Mouse (Mus musculus): Measurements from ENCODE around the gene Cped1. TPM values are rescaled to one million over a fixed set of nuclear protein-coding genes. Genes with fewer than 3 reads are reported as not detected.

Gene Cped1
- polyA plus RNA-seq, 1 experiment from 2014 or later, result 22.5 TPM

DNA sequence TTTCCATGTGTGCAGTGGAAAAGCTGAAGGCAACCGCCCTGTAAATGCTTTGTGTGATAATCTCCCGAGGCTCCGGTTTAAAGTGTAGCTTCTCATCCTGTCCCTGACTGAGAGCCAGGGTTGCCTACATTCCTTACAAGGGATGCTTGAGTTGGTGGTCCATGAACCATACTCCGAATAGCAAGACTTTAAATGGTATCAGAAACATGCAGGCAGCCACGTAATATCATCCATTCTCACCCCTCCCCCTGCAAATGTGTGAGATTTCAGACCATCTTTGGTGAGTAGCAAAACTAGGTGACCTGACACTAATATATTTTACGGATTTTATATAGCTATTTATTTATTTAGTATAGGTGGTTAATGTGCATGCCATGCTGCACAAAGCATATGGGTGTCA is 311.3 kb downstream of the Cped1 start:
- peaks cover 4% of the 10 kb centered on the region; the same call in 1 of the 2 replicates for H3K27me3 ChIP-seq (ENCODE audit: control insufficient read depth, insufficient read depth, low read length)
- no peaks in the 10 kb centered on the region for H3K4me1 ChIP-seq (replicated peaks; ENCODE audit: control insufficient read depth, insufficient read depth, low read length)
- ATAC-seq (ENCODE audit: low FRiP score) (no peak), DNase-seq (ENCODE audit: low spot score) (no peak)
- no peaks in the 10 kb centered on the region for H3K9me3 ChIP-seq (ENCODE audit: control insufficient read depth, low read length)
- H3K9ac ChIP-seq (ENCODE audit: low read depth, low read length), result no peak overlapping the region
- H3K27ac ChIP-seq (ENCODE audit: low read depth, low read length), result no peak overlapping the region
- no peak overlapping the region for H3K4me3 ChIP-seq (ENCODE audit: low read depth, low read length)
- no peaks in the 10 kb centered on the region for H3K36me3 ChIP-seq (ENCODE audit: control insufficient read depth, insufficient read depth, low read length)
- H3K4me2 ChIP-seq (replicated peaks; ENCODE audit: low read depth, low read length), result no peak overlapping the region
- 85% methylated on average over 6 of the region's 6 CpGs for WGBS

DNA sequence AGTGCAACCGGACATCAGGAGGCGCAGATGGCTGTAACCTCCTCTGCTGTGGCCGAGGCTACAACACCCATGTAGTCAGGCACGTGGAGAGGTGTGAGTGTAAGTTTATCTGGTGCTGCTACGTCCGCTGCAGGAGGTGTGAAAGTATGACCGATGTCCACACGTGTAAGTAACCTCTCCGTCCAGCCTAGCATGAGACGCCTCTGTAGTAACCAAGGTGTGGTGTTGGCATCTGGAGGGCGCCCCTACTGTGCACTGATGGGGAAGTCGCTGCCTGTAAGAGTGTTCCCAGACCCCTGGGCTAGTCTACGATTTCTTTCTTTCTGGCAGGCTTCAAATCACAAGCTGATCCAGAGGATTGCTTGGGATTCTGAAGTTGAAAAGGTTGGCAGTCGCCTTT is 312.3 kb downstream of the Cped1 start:
- Histone ChIP-seq H3K4me2 (replicated peaks; ENCODE audit: low read depth, low read length) (no peak overlapping the region), H3K27me3 (ENCODE audit: control insufficient read depth, insufficient read depth, low read length) (peaks cover 3% of the 10 kb centered on the region; the same call in 1 of the 2 replicates), H3K27ac (ENCODE audit: low read depth, low read length) (no peak overlapping the region), H3K9me3 (ENCODE audit: control insufficient read depth, low read length) (no peaks in the 10 kb centered on the region), H3K4me1 (replicated peaks; ENCODE audit: control insufficient read depth, insufficient read depth, low read length) (no peaks in the 10 kb centered on the region), H3K36me3 (ENCODE audit: control insufficient read depth, insufficient read depth, low read length) (no peaks in the 10 kb centered on the region), H3K4me3 (ENCODE audit: low read depth, low read length) (no peak overlapping the region), H3K9ac (ENCODE audit: low read depth, low read length) (no peak overlapping the region)
- WGBS, result 54% methylated on average over 14 of the region's 14 CpGs
- ATAC-seq (ENCODE audit: low FRiP score) (no peak), DNase-seq (ENCODE audit: low spot score) (no peak)

Other genes starting within 250 kb of the Cped1 start
- 64.0 and 70.5 TPM in 2 replicates for gene Tspan12, start 133.4 kb upstream of the Cped1 start, polyA plus RNA-seq (2014; fragmentation: Nextera tagmentation; extraction: Ambion mirVana)
- gene Ing3, start 36.3 kb upstream of the Cped1 start, polyA plus RNA-seq (2014; fragmentation: Nextera tagmentation; extraction: Ambion mirVana), result 46.1 and 52.0 TPM in 2 replicates